Mouse (Mus musculus) MEL (cell line): ENCODE measurements around the gene Mdga1.

Experiments
- CTCF ChIP-seq, 3 experiments: IDR thresholded peaks in 2 of 3; conservative IDR thresholded peaks in 1 of 3; 2 replicates each; pipeline ENCODE4 v1.5.1; 2011 to 2012; ENCODE audit warnings: low read length in 3 of 3, low read depth in 2 of 3, mild to moderate bottlenecking in 2 of 3, improper control_type of control experiment in 1 of 3, inconsistent platforms in 1 of 3, mixed read lengths in 1 of 3, moderate library complexity in 1 of 3; ENCODE audit not compliant: control insufficient read depth in 1 of 3, insufficient read depth in 1 of 3, poor library complexity in 1 of 3, severe bottlenecking in 1 of 3
- EP300 ChIP-seq, 2 experiments: IDR thresholded peaks; 2 replicates each; pipeline ENCODE4 v1.6.1; 2011; ENCODE audit warnings: improper control_type of control experiment in 2 of 2, low read length in 2 of 2, low read depth in 1 of 2, mild to moderate bottlenecking in 1 of 2
- NELFE ChIP-seq: IDR thresholded peaks from 2 replicates; pipeline ENCODE4 v1.6.1; 2011; ENCODE audit warnings: low read depth, low read length, improper control_type of control experiment
- POLR2A ChIP-seq, 2 experiments: IDR thresholded peaks; 2 replicates each; pipeline ENCODE4 v1.6.1; 2011 to 2012; ENCODE audit warnings: low read length in 2 of 2, mild to moderate bottlenecking in 2 of 2, control low read depth in 1 of 2, improper control_type of control experiment in 1 of 2, low read depth in 1 of 2, moderate library complexity in 1 of 2; ENCODE audit not compliant: control insufficient read depth in 1 of 2, insufficient read depth in 1 of 2, poor library complexity in 1 of 2
- POLR2AphosphoS2 ChIP-seq: IDR thresholded peaks from 2 replicates; pipeline ENCODE4 v1.6.1; 2011; ENCODE audit warnings: low read length, improper control_type of control experiment
- TAL1 ChIP-seq: IDR thresholded peaks from 2 replicates; pipeline ENCODE4 v1.6.1; 2012; ENCODE audit warnings: mild to moderate bottlenecking, inconsistent platforms, low read length, moderate library complexity, mixed read lengths
- TCF12 ChIP-seq: IDR thresholded peaks from 2 replicates; pipeline ENCODE4 v1.6.1; 2014; ENCODE audit warnings: low read depth, mild to moderate bottlenecking, inconsistent platforms, low read length, improper control_type of control experiment, moderate library complexity

DNA sequence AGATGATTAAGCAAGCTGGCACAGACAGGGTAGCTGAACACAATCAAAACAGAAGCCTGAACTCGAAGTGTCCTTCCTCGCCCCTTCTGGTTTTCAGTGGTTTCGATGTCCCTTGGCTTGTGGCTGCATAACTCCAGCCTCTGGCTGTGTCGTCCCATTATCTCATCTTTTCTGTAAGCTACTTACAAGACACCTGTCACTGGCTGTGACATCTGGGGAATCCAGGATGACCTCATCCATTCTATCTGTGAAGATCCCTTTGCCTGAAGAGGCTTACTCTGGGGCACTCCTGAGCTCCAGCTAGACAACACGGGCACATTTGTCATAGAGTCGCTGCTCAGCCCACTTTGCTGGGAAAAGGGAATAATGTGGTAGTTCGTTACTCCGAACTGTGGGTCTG is 14.0 kb downstream of the Mdga1 start:
- TF ChIP-seq CTCF (IDR thresholded peaks at IDR 0.05 in 2 of 3, conservative IDR thresholded peaks at IDR 0.05 in 1 of 3; ENCODE audit: control insufficient read depth in 1 of 3, insufficient read depth in 1 of 3, low read depth in 2 of 3, low read length in 3 of 3, poor library complexity in 1 of 3, severe bottlenecking in 1 of 3) (no peak), POLR2AphosphoS2 (no peak), NELFE (no peak), TAL1 (no peak), TCF12 (no peak), EP300 (IDR thresholded peaks at IDR 0.05; ENCODE audit: low read depth in 1 of 2, low read length in 2 of 2) (no peak), POLR2A (IDR thresholded peaks at IDR 0.05; ENCODE audit: control insufficient read depth in 1 of 2, insufficient read depth in 1 of 2, low read depth in 1 of 2, low read length in 2 of 2, poor library complexity in 1 of 2) (no peak)
